Mouse (Mus musculus): ENCODE results near the gene Blmh.

DNA sequence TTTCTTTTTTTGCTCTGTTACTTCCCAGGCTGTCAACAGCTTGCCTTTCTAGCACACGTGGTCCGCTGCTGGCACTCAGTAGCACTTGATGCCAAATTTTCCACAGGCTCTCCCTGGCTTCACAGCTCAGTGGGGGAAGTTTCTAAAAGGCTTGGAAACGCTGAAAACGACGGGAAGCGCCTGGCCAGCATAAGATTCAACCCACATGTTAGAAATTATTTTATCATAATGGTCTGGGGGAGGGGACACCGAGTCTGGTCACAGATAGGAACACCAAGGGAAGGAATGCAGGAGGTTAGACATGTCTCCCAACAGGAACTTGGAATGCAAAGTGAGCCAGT, 12.6 kb upstream of the Blmh start:
- no peak for TF ChIP-seq EP300 (optimal IDR thresholded peaks at IDR 0.05)
- no peak for TF ChIP-seq CTCF (IDR thresholded peaks at IDR 0.05; ENCODE audit: low read depth)
